Mouse (Mus musculus) C2C12 (cell line): ENCODE measurements at regions not wholly inside any gene's neighbourhood (a gene's known extent, or its start where the extent isn't known, plus 50 kb on each side); places are given as distances from the start of the nearest gene placed in this dataset.
A peak's percentile ranks its signal among the peaks of the same experiment; 100 is the strongest.

Source experiments
- H3K27me3 ChIP-seq: one replicate; pipeline ENCODE4 v1.6.1; 2011; ENCODE audit not compliant: control insufficient read depth, insufficient read depth, insufficient read length
- H3K36me3 ChIP-seq: one replicate; pipeline ENCODE4 v1.6.1; 2011; ENCODE audit not compliant: control insufficient read depth, insufficient read depth
- H3K4me3 ChIP-seq: one replicate; pipeline ENCODE4 v1.5.1; 2011; ENCODE audit warnings: mild to moderate bottlenecking, control low read depth; ENCODE audit not compliant: poor library complexity, insufficient read depth, severe bottlenecking
- H3K79me2 ChIP-seq: one replicate; pipeline ENCODE4 v1.6.1; 2011; ENCODE audit not compliant: control insufficient read depth, insufficient read depth
- H3K79me3 ChIP-seq: one replicate; pipeline ENCODE4 v1.6.1; 2011; ENCODE audit warnings: low read depth, control low read depth
- H3ac ChIP-seq: one replicate; pipeline ENCODE3; 2011; ENCODE audit warnings: low read depth; ENCODE audit not compliant: control insufficient read depth, insufficient read length
- CEBPB ChIP-seq: IDR thresholded peaks from one replicate; pipeline ENCODE4 v1.6.1; 2011; ENCODE audit warnings: low read depth, mild to moderate bottlenecking, control low read depth, moderate library complexity
- CTCF ChIP-seq: IDR thresholded peaks from one replicate; pipeline ENCODE4 v1.5.1; 2011; ENCODE audit not compliant: control insufficient read depth, insufficient read depth, insufficient read length
- FOSL1 ChIP-seq: IDR thresholded peaks from one replicate; pipeline ENCODE4 v1.8.0; 2011; ENCODE audit warnings: mild to moderate bottlenecking, low read length; ENCODE audit not compliant: poor library complexity, insufficient read depth, severe bottlenecking
- MAX ChIP-seq: IDR thresholded peaks from one replicate; pipeline ENCODE4 v1.6.1; 2011; ENCODE audit warnings: mild to moderate bottlenecking, control low read depth
- MYOD1 ChIP-seq: IDR thresholded peaks from one replicate; pipeline ENCODE4 v1.6.1; 2011; ENCODE audit warnings: low read depth; ENCODE audit not compliant: control insufficient read depth, insufficient read length
- MYOG ChIP-seq: IDR thresholded peaks from one replicate; pipeline ENCODE4 v1.6.1; 2011; ENCODE audit not compliant: control insufficient read depth, insufficient read length; ENCODE audit errors: extremely low read depth
- USF1 ChIP-seq: IDR thresholded peaks from one replicate; pipeline ENCODE4 v1.6.1; 2011; ENCODE audit warnings: low read depth, mild to moderate bottlenecking, control low read depth, moderate library complexity

GRCm38 (mm10) chr14:97389005-97389404 is 780.6 kb downstream of the Dach1 start:
- Histone ChIP-seq H3K27me3 (no peaks in the 10 kb centered on the region), H3K36me3 (no peaks in the 10 kb centered on the region), H3K79me2 (no peaks in the 10 kb centered on the region), H3ac (no peak overlapping the region), H3K79me3 (no peaks in the 10 kb centered on the region), H3K4me3 (no peak overlapping the region)
- TF ChIP-seq CTCF (no peak), CEBPB (no peak), MYOD1 (no peak), MAX (no peak), USF1 (no peak), FOSL1 (no peak), MYOG (no peak)

- no peak overlapping the region for H3ac ChIP-seq
- no peaks in the 10 kb centered on the region for H3K79me3 ChIP-seq
- no peaks in the 10 kb centered on the region for H3K36me3 ChIP-seq
- H3K27me3 ChIP-seq = no peaks in the 10 kb centered on the region
- H3K4me3 ChIP-seq = no peak overlapping the region
- TF ChIP-seq USF1 (no peak), MAX (no peak), MYOD1 (no peak), FOSL1 (no peak), CTCF (no peak), CEBPB (no peak)
- no peaks in the 10 kb centered on the region for H3K79me2 ChIP-seq
These were observed 789.4 kb downstream of the Dach1 start for GRCm38 (mm10) chr14:97380131-97380530.

- Histone ChIP-seq H3K79me2 (no peaks in the 10 kb centered on the region), H3K36me3 (no peaks in the 10 kb centered on the region), H3K79me3 (no peaks in the 10 kb centered on the region), H3K4me3 (no peak overlapping the region), H3ac (no peak overlapping the region), H3K27me3 (no peaks in the 10 kb centered on the region)
- TF ChIP-seq FOSL1 = peak; percentile 59
- TF ChIP-seq MAX = no peak
These were observed 812.6 kb downstream of the Dach1 start for GRCm38 (mm10) chr14:97356915-97357314.

- H3K4me3 ChIP-seq = no peak overlapping the region
- no peaks in the 10 kb centered on the region for H3K79me3 ChIP-seq
- H3K27me3 ChIP-seq = no peaks in the 10 kb centered on the region
- TF ChIP-seq FOSL1 (no peak), MAX (no peak), CTCF (no peak), USF1 (no peak), MYOD1 (no peak), CEBPB (no peak), MYOG (no peak)
- H3K79me2 ChIP-seq = no peaks in the 10 kb centered on the region
- no peak overlapping the region for H3ac ChIP-seq
- H3K36me3 ChIP-seq = no peaks in the 10 kb centered on the region
These were observed 821.6 kb downstream of the Dach1 start for GRCm38 (mm10) chr14:97347970-97348369.

- no peaks in the 10 kb centered on the region for H3K79me3 ChIP-seq
- no peaks in the 10 kb centered on the region for H3K79me2 ChIP-seq
- H3K4me3 ChIP-seq = no peak overlapping the region
- no peaks in the 10 kb centered on the region for H3K27me3 ChIP-seq
- TF ChIP-seq MYOG = no peak
- TF ChIP-seq FOSL1 = no peak
- no peak for TF ChIP-seq CEBPB
- TF ChIP-seq USF1 = no peak
- TF ChIP-seq MAX = no peak
- TF ChIP-seq CTCF = no peak
- TF ChIP-seq MYOD1 = no peak
- no peak overlapping the region for H3ac ChIP-seq
- H3K36me3 ChIP-seq = no peaks in the 10 kb centered on the region
These were observed 812.5 kb upstream of the Klhl1 start for GRCm38 (mm10) chr14:97331388-97331787.

GRCm38 (mm10) chr14:97329979-97330378 is 811.1 kb upstream of the Klhl1 start:
- Histone ChIP-seq H3K79me3 (no peaks in the 10 kb centered on the region), H3K36me3 (no peaks in the 10 kb centered on the region), H3K4me3 (no peak overlapping the region), H3ac (no peak overlapping the region), H3K79me2 (no peaks in the 10 kb centered on the region), H3K27me3 (no peaks in the 10 kb centered on the region)
- no peak for TF ChIP-seq CEBPB
- no peak for TF ChIP-seq MYOG
- TF ChIP-seq USF1 = no peak
- TF ChIP-seq MYOD1 = no peak
- no peak for TF ChIP-seq CTCF
- TF ChIP-seq MAX = no peak
- no peak for TF ChIP-seq FOSL1
